Mouse (Mus musculus) Muller cell, postnatal 12 days (primary cell): ENCODE data around the gene Gapt.
"Not testable (repeated sequence)": the region's sequence is repeated elsewhere in the genome, so short reads cannot be mapped to it uniquely, and the experiment has no call there.

Experiments
- DNase-seq: peaks from one replicate; pipeline ENCODE4 v3.0.0-alpha.2; 2015; ENCODE audit errors: inconsistent ontology term

Gene Gapt

GRCm38 (mm10) chr13:110356941-110357340 is at the start of gene Gapt:
Gapt (minus strand) TSS chr13:110357199.
- DNase-seq, result no peak

- no peak for DNase-seq
Measured at GRCm38 (mm10) chr13:110406152-110406551, 49.2 kb upstream of the Gapt start.

GRCm38 (mm10) chr13:110404686-110405085 is 47.7 kb upstream of the Gapt start:
- not testable (repeated sequence) for DNase-seq

- DNase-seq, result no peak
Measured at GRCm38 (mm10) chr13:110404059-110404458, 47.1 kb upstream of the Gapt start.

- no peak for DNase-seq
Measured at GRCm38 (mm10) chr13:110401877-110402276, 44.9 kb upstream of the Gapt start.

- DNase-seq, result no peak
Measured at GRCm38 (mm10) chr13:110401443-110401842, 44.4 kb upstream of the Gapt start.

- DNase-seq, result no peak
Measured at GRCm38 (mm10) chr13:110398513-110399270, 41.7 kb upstream of the Gapt start.

GRCm38 (mm10) chr13:110397750-110398149 is 40.8 kb upstream of the Gapt start:
- no peak for DNase-seq

- DNase-seq, result peak; percentile 46
Measured at GRCm38 (mm10) chr13:110395916-110396685, 39.1 kb upstream of the Gapt start.

GRCm38 (mm10) chr13:110395179-110395794 is 38.3 kb upstream of the Gapt start:
- DNase-seq, result no peak

- DNase-seq, result peak; percentile 97
Measured at GRCm38 (mm10) chr13:110394291-110395178, 37.5 kb upstream of the Gapt start, which contains the start of gene Plk2. Plk2 (plus strand) TSS chr13:110395046.

GRCm38 (mm10) chr13:110392631-110393030 is 35.6 kb upstream of the Gapt start:
- DNase-seq, result peak; percentile 48

GRCm38 (mm10) chr13:110392210-110392609 is 35.2 kb upstream of the Gapt start:
- DNase-seq, result peak; percentile 62

GRCm38 (mm10) chr13:110384514-110384913 is 27.5 kb upstream of the Gapt start:
- DNase-seq, result no peak

- no peak for DNase-seq
Measured at GRCm38 (mm10) chr13:110382447-110382901, 25.5 kb upstream of the Gapt start.

- DNase-seq, result no peak
Measured at GRCm38 (mm10) chr13:110369673-110370072, 12.7 kb upstream of the Gapt start.

- DNase-seq, result peak; percentile 23
Measured at GRCm38 (mm10) chr13:110368556-110369040, 11.6 kb upstream of the Gapt start.

GRCm38 (mm10) chr13:110367961-110368555 is 11.1 kb upstream of the Gapt start:
- DNase-seq, result no peak

GRCm38 (mm10) chr13:110366477-110366876 is 9.5 kb upstream of the Gapt start:
- DNase-seq, result no peak

- DNase-seq, result no peak
Measured at GRCm38 (mm10) chr13:110363722-110364121, 6.7 kb upstream of the Gapt start.

GRCm38 (mm10) chr13:110351051-110351450 is 5.9 kb downstream of the Gapt start:
- DNase-seq, result no peak
